Mouse (Mus musculus) liver, embryonic 14.5 days (tissue): ENCODE measurements around the gene Mok.

Experiments used
- CTCF ChIP-seq: IDR thresholded peaks from 2 replicates; pipeline ENCODE4 v1.5.1; 2016; ENCODE audit warnings: antibody characterized with exemption, low read depth, control low read depth
- EP300 ChIP-seq: IDR thresholded peaks from 2 replicates; pipeline ENCODE4 v1.6.1; 2016; ENCODE audit warnings: antibody characterized with exemption, low read depth

DNA sequence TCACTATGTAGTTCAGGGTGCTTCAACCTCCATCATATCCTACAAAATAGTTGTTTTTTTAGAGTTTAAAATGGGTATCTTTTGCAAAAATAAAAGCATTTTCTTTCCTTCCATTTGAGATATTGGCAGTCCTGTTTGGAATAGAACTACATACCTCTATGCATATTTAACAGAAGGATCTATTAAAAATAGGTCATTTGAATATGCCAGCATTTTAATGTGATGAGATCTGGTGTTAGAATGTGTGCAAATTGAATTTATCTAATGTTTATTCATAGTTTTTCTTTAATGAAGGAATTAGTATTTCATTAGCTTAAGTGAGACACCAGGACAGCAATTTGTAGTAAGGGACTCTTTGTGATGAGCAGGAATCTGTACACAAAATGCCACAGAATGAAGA is 72.2 kb downstream of the Mok start:
- no peak for TF ChIP-seq CTCF
- no peak for TF ChIP-seq EP300
